Mouse (Mus musculus): ENCODE data around the gene Rere.
"Not testable (repeated sequence)": the region's sequence is repeated elsewhere in the genome, so short reads cannot be mapped to it uniquely, and the experiment has no call there.

The Rere gene

GRCm38 (mm10) chr4:150257252-150258204, 23.9 kb upstream of the Rere start:
- DNase-seq: peak; percentile 60

- DNase-seq: no peak
These were observed 23.1 kb upstream of the Rere start for GRCm38 (mm10) chr4:150258388-150258787.

GRCm38 (mm10) chr4:150259577-150259976, 21.9 kb upstream of the Rere start:
- no peak for DNase-seq

GRCm38 (mm10) chr4:150260111-150260510, 21.3 kb upstream of the Rere start:
- no peak for DNase-seq

- DNase-seq: no peak
These were observed 20.7 kb upstream of the Rere start for GRCm38 (mm10) chr4:150260745-150261144.

- DNase-seq: no peak
These were observed 19.1 kb upstream of the Rere start for GRCm38 (mm10) chr4:150262301-150262700.

GRCm38 (mm10) chr4:150264903-150265302, 16.5 kb upstream of the Rere start:
- no peak for DNase-seq

GRCm38 (mm10) chr4:150265471-150265870, 16.0 kb upstream of the Rere start:
- no peak for DNase-seq

GRCm38 (mm10) chr4:150266655-150267223, 14.7 kb upstream of the Rere start:
- DNase-seq: no peak

- DNase-seq: no peak
These were observed 12.5 kb upstream of the Rere start for GRCm38 (mm10) chr4:150268674-150269653.

GRCm38 (mm10) chr4:150269679-150270078, 11.8 kb upstream of the Rere start:
- DNase-seq: no peak

GRCm38 (mm10) chr4:150270718-150271117, 10.7 kb upstream of the Rere start:
- not testable (repeated sequence) for DNase-seq

- DNase-seq: no peak
These were observed 8.7 kb upstream of the Rere start for GRCm38 (mm10) chr4:150272725-150273124.

- DNase-seq: no peak
These were observed 5.9 kb upstream of the Rere start for GRCm38 (mm10) chr4:150275531-150275930.

- not testable (repeated sequence) for DNase-seq
These were observed 2.1 kb upstream of the Rere start for GRCm38 (mm10) chr4:150279336-150279735.

GRCm38 (mm10) chr4:150280002-150280401, 1.4 kb upstream of the Rere start:
- no peak for DNase-seq

GRCm38 (mm10) chr4:150280459-150280858, 987 bp upstream of the Rere start:
- DNase-seq: no peak

GRCm38 (mm10) chr4:150281891-150282630, 615 bp downstream of the Rere start:
- DNase-seq: peak; percentile 25

- DNase-seq: no peak
These were observed 1.3 kb downstream of the Rere start for GRCm38 (mm10) chr4:150282631-150283334.

- DNase-seq: no peak
These were observed 1.8 kb downstream of the Rere start for GRCm38 (mm10) chr4:150283335-150283638.

GRCm38 (mm10) chr4:150283993-150284392, 2.5 kb downstream of the Rere start:
- no peak for DNase-seq

- DNase-seq: no peak
These were observed 5.5 kb downstream of the Rere start for GRCm38 (mm10) chr4:150286980-150287379.
